Mouse (Mus musculus) CH12.LX (cell line): ENCODE measurements around the gene Zfp964. TPM values are rescaled to one million over a fixed set of nuclear protein-coding genes. Genes with fewer than 3 reads are reported as not detected.
"Not testable (repeated sequence)": the region's sequence is repeated elsewhere in the genome, so short reads cannot be mapped to it uniquely, and the experiment has no call there.

Experiments used
- DNase-seq: peaks from one replicate; pipeline ENCODE4 v3.0.0-alpha.2; 2013; ENCODE audit errors: extremely low read depth
- H3K27ac ChIP-seq: 2 replicates; pipeline ENCODE4 v1.5.1; 2012; ENCODE audit warnings: low read depth, mild to moderate bottlenecking, control low read depth, moderate library complexity; ENCODE audit not compliant: insufficient read depth
- H3K27me3 ChIP-seq: replicated peaks from 2 replicates; pipeline ENCODE3; 2012; ENCODE audit warnings: inconsistent platforms
- H3K36me3 ChIP-seq, 2 experiments: replicated peaks in 1 of 2; 2 replicates each; pipeline versions ENCODE3 to v1.6.1; 2012; ENCODE audit warnings: inconsistent platforms in 1 of 2, low read length in 1 of 2, mild to moderate bottlenecking in 1 of 2, mixed read lengths in 1 of 2, moderate library complexity in 1 of 2; ENCODE audit not compliant: control insufficient read depth in 1 of 2, insufficient read depth in 1 of 2
- H3K4me1 ChIP-seq, 2 experiments: 2 replicates each; pipeline ENCODE4 v1.6.1; 2012; ENCODE audit warnings: inconsistent platforms in 1 of 2, moderate library complexity in 1 of 2; ENCODE audit not compliant: insufficient read depth in 2 of 2, control insufficient read depth in 1 of 2
- H3K4me2 ChIP-seq: 2 replicates; pipeline ENCODE4 v1.6.1; 2012; ENCODE audit warnings: low read depth, mild to moderate bottlenecking, control low read depth; ENCODE audit not compliant: poor library complexity, insufficient read depth, severe bottlenecking
- H3K4me3 ChIP-seq, 3 experiments: fragments of 150-350 bp in 1 of 3; sonication (generic) in 1 of 3; replicated peaks in 1 of 3; 2 replicates each; pipeline versions ENCODE3 to v1.5.1; 2011 to 2012; ENCODE audit warnings: low read depth in 2 of 3, low read length in 2 of 3, mild to moderate bottlenecking in 2 of 3, moderate library complexity in 2 of 3, control low read depth in 1 of 3, improper control_type of control experiment in 1 of 3, inconsistent platforms in 1 of 3, mixed read lengths in 1 of 3; ENCODE audit not compliant: poor library complexity in 1 of 3
- H3K79me2 ChIP-seq: replicated peaks from 2 replicates; pipeline ENCODE4 v1.6.1; 2012; ENCODE audit warnings: mild to moderate bottlenecking, moderate library complexity; ENCODE audit not compliant: control insufficient read depth, poor library complexity, insufficient read depth, severe bottlenecking; ENCODE audit errors: extremely low read depth
- H3K9ac ChIP-seq: 2 replicates; pipeline ENCODE4 v1.6.1; 2012; ENCODE audit warnings: low read depth, mild to moderate bottlenecking, control low read depth, moderate library complexity; ENCODE audit not compliant: insufficient read depth
- H3K9me3 ChIP-seq: replicated peaks from 2 replicates; pipeline ENCODE3; 2012; ENCODE audit warnings: low read length, inconsistent platforms, mixed read lengths
- GABPA ChIP-seq: IDR thresholded peaks from 2 replicates; pipeline ENCODE4 v1.6.1; 2012; ENCODE audit warnings: low read depth, low read length, improper control_type of control experiment, inconsistent platforms; ENCODE audit not compliant: insufficient replicate concordance
- IRF4 ChIP-seq: IDR thresholded peaks from 2 replicates; pipeline ENCODE4 v1.6.1; 2014; ENCODE audit warnings: low read depth, mild to moderate bottlenecking, inconsistent platforms, low read length, improper control_type of control experiment
- JUND ChIP-seq: conservative IDR thresholded peaks from 2 replicates; pipeline ENCODE4 v1.6.1; 2011; ENCODE audit warnings: low read depth, low read length, improper control_type of control experiment
- MAX ChIP-seq: IDR thresholded peaks from 2 replicates; pipeline ENCODE4 v1.6.1; 2011; ENCODE audit warnings: low read length, improper control_type of control experiment
- MAZ ChIP-seq: IDR thresholded peaks from 2 replicates; pipeline ENCODE4 v1.6.1; 2012; ENCODE audit warnings: low read depth, mild to moderate bottlenecking, inconsistent platforms, low read length, improper control_type of control experiment, moderate library complexity
- MEF2A ChIP-seq: IDR thresholded peaks from 2 replicates; pipeline ENCODE4 v1.6.1; 2014; ENCODE audit warnings: low read depth, mild to moderate bottlenecking, inconsistent platforms, low read length, improper control_type of control experiment, borderline replicate concordance
- MXI1 ChIP-seq: IDR thresholded peaks from 2 replicates; pipeline ENCODE4 v1.6.1; 2011; ENCODE audit warnings: mild to moderate bottlenecking, low read depth, low read length, improper control_type of control experiment
- MYC ChIP-seq: IDR thresholded peaks from 2 replicates; pipeline ENCODE4 v1.6.1; 2011; ENCODE audit warnings: low read depth, mild to moderate bottlenecking, improper control_type of control experiment, low read length
- NRF1 ChIP-seq: IDR thresholded peaks from 2 replicates; pipeline ENCODE4 v1.6.1; 2014; ENCODE audit warnings: low read depth, mild to moderate bottlenecking, inconsistent platforms, low read length, improper control_type of control experiment, moderate library complexity
- SIN3A ChIP-seq: IDR thresholded peaks from 2 replicates; pipeline ENCODE4 v1.6.1; 2012; ENCODE audit warnings: low read length, improper control_type of control experiment, inconsistent platforms
- USF2 ChIP-seq: conservative IDR thresholded peaks from 2 replicates; pipeline ENCODE4 v1.6.1; 2011; ENCODE audit warnings: low read depth, low read length, improper control_type of control experiment
- ZC3H11A ChIP-seq: IDR thresholded peaks from 2 replicates; pipeline ENCODE4 v1.6.1; 2012; ENCODE audit warnings: low read depth, mild to moderate bottlenecking, inconsistent platforms, low read length, improper control_type of control experiment
- dilution Hi-C: fragments of 300-500 bp; cut with MboI; formaldehyde crosslinking; loops from 2 replicates; pipeline ENCODE4 v1.14.3; 2020; ENCODE audit warnings: low sequenced_read_pairs; ENCODE audit not compliant: extremely low pct_unique_long_range_greater_than_20kb, extremely low pct_ligation_motif_present
- in situ Hi-C: fragments of 300-500 bp; cut with MboI; formaldehyde crosslinking; loops from 3 replicates; pipeline ENCODE4 v1.14.3; 2019; ENCODE audit warnings: low sequenced_read_pairs, low pct_ligation_motif_present, low pct_unique_long_range_greater_than_20kb, mixed read lengths
- polyA plus RNA-seq: library from polyadenylated mRNA; unstranded; fragments of >175 nt; gene quantifications from 2 replicates; pipeline ENCODE4 v1.2.1, GENCODE M21; 2012; ENCODE audit warnings: low read depth; ENCODE audit not compliant: insufficient read length
- total RNA-seq, 2 experiments: library from RNA; depleted of rRNA; stranded (reverse); fragments of 300-350 nt in 1 of 2; fragments of >200 nt in 1 of 2; gene quantifications; 2 replicates each; pipeline ENCODE4 v1.2.3; 2012 to 2014

Zfp964 gene
- total and polyA plus RNA-seq, 3 experiments, result 0.37 to 0.63 (median 0.55) TPM

DNA sequence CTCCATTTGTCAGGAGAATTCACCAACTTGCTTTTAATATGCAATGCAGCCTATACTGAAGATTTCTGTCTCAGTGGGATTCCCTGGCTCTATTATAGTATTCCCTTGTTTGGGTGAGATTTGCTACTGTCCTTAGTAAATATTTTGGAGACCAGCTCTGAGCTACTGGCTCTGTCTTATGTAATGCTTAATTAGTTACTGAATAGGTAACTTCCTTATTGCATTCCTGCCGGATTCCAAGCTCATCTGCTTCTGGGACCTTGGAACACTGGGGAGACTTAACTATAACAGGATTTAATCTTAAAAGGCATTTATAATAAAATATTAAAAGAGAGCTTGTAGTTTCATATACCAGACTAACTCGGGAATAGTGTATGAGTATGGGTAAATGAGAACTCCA, 10.8 kb downstream of the Zfp964 start:
- H3K9me3 ChIP-seq, H3K4me3 ChIP-seq, H3K4me2 ChIP-seq, H3K4me1 ChIP-seq, H3K27me3 ChIP-seq, H3K79me2 ChIP-seq, H3K27ac ChIP-seq, H3K9ac ChIP-seq, in situ Hi-C loops, H3K36me3 ChIP-seq, DNase-seq, dilution Hi-C loops: not testable (repeated sequence)

DNA sequence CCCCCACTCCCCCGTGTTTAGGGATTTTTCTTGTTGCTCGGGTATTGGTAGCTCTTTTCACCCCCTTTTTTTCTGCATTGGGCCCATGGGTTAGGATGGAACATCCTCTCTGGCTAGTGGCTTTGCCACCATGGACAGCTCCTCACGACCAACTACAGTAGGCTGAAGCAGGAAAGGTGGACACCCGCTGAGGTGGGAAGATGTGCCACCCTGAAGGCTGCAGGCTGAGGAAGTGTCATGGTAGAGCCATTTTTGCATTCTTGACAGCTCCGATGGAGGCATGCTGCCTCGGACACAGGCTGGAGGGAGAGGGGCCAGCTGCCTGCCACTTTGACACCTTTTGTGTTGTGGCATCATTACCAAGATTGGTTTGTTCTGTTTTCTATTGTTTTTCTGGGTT, 47.5 kb downstream of the Zfp964 start:
- Histone ChIP-seq H3K9me3 (no peaks in the 10 kb centered on the region), H3K27me3 (no peaks in the 10 kb centered on the region), H3K36me3 (peaks cover 30 to 40% of the 10 kb centered on the region in 2 experiments), H3K9ac (no peak overlapping the region), H3K4me2 (no peak overlapping the region), H3K4me3 (no peak overlapping the region), H3K79me2 (no peaks in the 10 kb centered on the region), H3K4me1 (no peaks in the 10 kb centered on the region), H3K27ac (no peak overlapping the region)
- dilution Hi-C loops, result no loop called here
- no peak for DNase-seq
- in situ Hi-C loops, result no loop called here
- TF ChIP-seq SIN3A, result no peak
- no peak for TF ChIP-seq MAZ
- TF ChIP-seq JUND, result no peak
- no peak for TF ChIP-seq MAX
- no peak for TF ChIP-seq MYC
- no peak for TF ChIP-seq GABPA
- no peak for TF ChIP-seq NRF1
- no peak for TF ChIP-seq ZC3H11A

DNA sequence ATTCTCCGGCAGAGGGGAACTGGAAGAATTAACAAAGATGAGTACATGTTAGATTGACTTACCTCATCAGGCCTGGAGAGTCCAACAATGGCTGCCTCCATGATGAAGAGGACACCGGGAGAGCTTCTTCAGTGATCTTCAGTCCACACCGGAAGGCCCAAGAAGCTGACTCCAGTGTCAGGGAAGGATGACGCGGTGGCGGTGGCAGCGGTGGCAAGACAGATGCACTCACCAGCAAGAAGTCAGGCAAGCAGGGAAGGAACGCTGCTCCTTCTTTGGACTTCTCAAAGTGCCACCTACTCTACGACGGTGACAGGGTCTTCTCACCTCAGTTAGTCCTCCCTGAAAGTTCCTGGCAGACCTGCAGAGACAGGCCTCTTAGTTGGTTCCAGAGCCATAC, 56.3 kb downstream of the Zfp964 start, which contains the start of gene Zfp869:
Gene Zfp869, minus strand, starts transcription at position 101 of the 400 bp plus-strand sequence.
- H3K27me3 ChIP-seq, H3K4me3 ChIP-seq, H3K9me3 ChIP-seq, DNase-seq, H3K27ac ChIP-seq, dilution Hi-C loops, H3K4me2 ChIP-seq, H3K9ac ChIP-seq, in situ Hi-C loops: not testable (repeated sequence)
- Histone ChIP-seq H3K4me1 (peaks cover 4 to 21% of the 10 kb centered on the region in 2 experiments), H3K36me3 (peaks cover 65 to 83% of the 10 kb centered on the region in 2 experiments), H3K79me2 (peaks cover 39% of the 10 kb centered on the region)

DNA sequence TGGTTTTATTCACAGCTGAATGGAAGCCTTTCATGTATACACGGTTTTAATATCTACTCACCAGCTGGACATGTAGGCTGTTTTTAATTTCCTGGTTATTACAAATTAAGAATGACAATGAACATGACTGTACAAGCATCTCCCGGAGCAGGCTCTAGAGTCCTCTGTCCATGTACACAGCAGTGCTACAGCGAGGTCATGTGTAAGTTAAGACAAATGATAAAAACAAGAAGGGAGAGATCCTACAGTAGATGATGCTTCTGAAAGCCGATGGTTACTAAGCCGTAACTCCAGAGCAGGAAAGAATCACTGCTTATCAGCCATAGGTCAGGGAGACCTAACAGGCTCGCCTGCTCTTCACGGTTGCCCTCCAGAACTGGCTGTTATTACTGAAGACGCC, 59.2 kb downstream of the Zfp964 start:
- H3K79me2 ChIP-seq, result peaks cover 42% of the 10 kb centered on the region
- peaks cover 36 to 54% of the 10 kb centered on the region in 2 experiments for H3K36me3 ChIP-seq
- dilution Hi-C loops (no loop called here), in situ Hi-C loops (no loop called here)
- DNase-seq, result no peak
- no peak overlapping the region for H3K4me2 ChIP-seq
- no peaks in the 10 kb centered on the region for H3K27me3 ChIP-seq
- H3K4me1 ChIP-seq, result peaks cover 4 to 24% of the 10 kb centered on the region in 2 experiments
- no peak overlapping the region for H3K4me3 ChIP-seq
- H3K9me3 ChIP-seq, result no peaks in the 10 kb centered on the region
- H3K27ac ChIP-seq, result no peak overlapping the region
- H3K9ac ChIP-seq, result no peak overlapping the region
- no peak for TF ChIP-seq IRF4
- no peak for TF ChIP-seq MEF2A
- no peak for TF ChIP-seq MXI1
- TF ChIP-seq USF2, result no peak
